Mouse (Mus musculus): ENCODE results near the gene Arsg. TPM values are rescaled to one million over a fixed set of nuclear protein-coding genes. Genes with fewer than 3 reads are reported as not detected.

Arsg gene
- polyA plus RNA-seq, 1 experiment from 2014 or later, result 1.9 TPM

GRCm38 (mm10) chr11:109517816-109518215 lies 44.6 kb downstream of the Arsg start:
- Histone ChIP-seq H3K4me2 (ENCODE audit: low read depth, low read length) (no peak overlapping the region), H3K36me3 (replicated peaks; ENCODE audit: control insufficient read depth, insufficient read depth, low read depth, low read length) (no peaks in the 10 kb centered on the region), H3K4me3 (ENCODE audit: low read depth, low read length) (no peak overlapping the region), H3K27ac (replicated peaks; ENCODE audit: low read depth, low read length) (no peak overlapping the region), H3K9ac (replicated peaks; ENCODE audit: low read length) (no peak overlapping the region), H3K27me3 (ENCODE audit: control insufficient read depth, insufficient read depth, low read length) (no peaks in the 10 kb centered on the region), H3K4me1 (ENCODE audit: control insufficient read depth, insufficient read depth, low read length) (no peaks in the 10 kb centered on the region), H3K9me3 (replicated peaks; ENCODE audit: control insufficient read depth, low read length) (no peaks in the 10 kb centered on the region)
- DNase-seq (ENCODE audit: low spot score), result no peak
- ATAC-seq (replicated peaks; ENCODE audit: insufficient number of reproducible peaks, low FRiP score, low TSS enrichment, low read depth), result no peak
- WGBS, result 85% methylated on average over 3 of the region's 3 CpGs

GRCm38 (mm10) chr11:109520958-109521357 lies 47.8 kb downstream of the Arsg start:
- Histone ChIP-seq H3K9me3 (replicated peaks; ENCODE audit: control insufficient read depth, low read length) (no peaks in the 10 kb centered on the region), H3K27ac (replicated peaks; ENCODE audit: low read depth, low read length) (no peak overlapping the region), H3K9ac (replicated peaks; ENCODE audit: low read length) (no peak overlapping the region), H3K4me3 (ENCODE audit: low read depth, low read length) (no peak overlapping the region), H3K27me3 (ENCODE audit: control insufficient read depth, insufficient read depth, low read length) (no peaks in the 10 kb centered on the region), H3K4me2 (ENCODE audit: low read depth, low read length) (no peak overlapping the region), H3K4me1 (ENCODE audit: control insufficient read depth, insufficient read depth, low read length) (no peaks in the 10 kb centered on the region), H3K36me3 (replicated peaks; ENCODE audit: control insufficient read depth, insufficient read depth, low read depth, low read length) (no peaks in the 10 kb centered on the region)
- 40% methylated on average over 7 of the region's 7 CpGs for WGBS
- ATAC-seq (replicated peaks; ENCODE audit: insufficient number of reproducible peaks, low FRiP score, low TSS enrichment, low read depth), result no peak
- DNase-seq (ENCODE audit: low spot score), result no peak

GRCm38 (mm10) chr11:109524869-109525268 lies 51.7 kb downstream of the Arsg start:
- 86% methylated on average over 5 of the region's 5 CpGs for WGBS
- no peaks in the 10 kb centered on the region for H3K36me3 ChIP-seq (replicated peaks; ENCODE audit: control insufficient read depth, insufficient read depth, low read depth, low read length)
- H3K9me3 ChIP-seq (replicated peaks; ENCODE audit: control insufficient read depth, low read length), result no peaks in the 10 kb centered on the region
- ATAC-seq (replicated peaks; ENCODE audit: insufficient number of reproducible peaks, low FRiP score, low TSS enrichment, low read depth) (no peak), DNase-seq (ENCODE audit: low spot score) (no peak)
- H3K4me1 ChIP-seq (ENCODE audit: control insufficient read depth, insufficient read depth, low read length), result no peaks in the 10 kb centered on the region
- no peak overlapping the region for H3K9ac ChIP-seq (replicated peaks; ENCODE audit: low read length)
- no peak overlapping the region for H3K27ac ChIP-seq (replicated peaks; ENCODE audit: low read depth, low read length)
- no peak overlapping the region for H3K4me2 ChIP-seq (ENCODE audit: low read depth, low read length)
- H3K4me3 ChIP-seq (ENCODE audit: low read depth, low read length), result no peak overlapping the region
- H3K27me3 ChIP-seq (ENCODE audit: control insufficient read depth, insufficient read depth, low read length), result no peaks in the 10 kb centered on the region

GRCm38 (mm10) chr11:109525571-109525970 lies 52.4 kb downstream of the Arsg start:
- no peaks in the 10 kb centered on the region for H3K27me3 ChIP-seq (ENCODE audit: control insufficient read depth, insufficient read depth, low read length)
- WGBS, result 94% methylated on average over 4 of the region's 4 CpGs
- H3K9me3 ChIP-seq (replicated peaks; ENCODE audit: control insufficient read depth, low read length), result no peaks in the 10 kb centered on the region
- no peaks in the 10 kb centered on the region for H3K4me1 ChIP-seq (ENCODE audit: control insufficient read depth, insufficient read depth, low read length)
- ATAC-seq (replicated peaks; ENCODE audit: insufficient number of reproducible peaks, low FRiP score, low TSS enrichment, low read depth) (no peak), DNase-seq (ENCODE audit: low spot score) (no peak)
- no peak overlapping the region for H3K4me2 ChIP-seq (ENCODE audit: low read depth, low read length)
- no peak overlapping the region for H3K9ac ChIP-seq (replicated peaks; ENCODE audit: low read length)
- H3K4me3 ChIP-seq (ENCODE audit: low read depth, low read length), result no peak overlapping the region
- no peak overlapping the region for H3K27ac ChIP-seq (replicated peaks; ENCODE audit: low read depth, low read length)
- H3K36me3 ChIP-seq (replicated peaks; ENCODE audit: control insufficient read depth, insufficient read depth, low read depth, low read length), result no peaks in the 10 kb centered on the region

GRCm38 (mm10) chr11:109530030-109530429 lies 56.9 kb downstream of the Arsg start:
- no peaks in the 10 kb centered on the region for H3K4me1 ChIP-seq (ENCODE audit: control insufficient read depth, insufficient read depth, low read length)
- no peaks in the 10 kb centered on the region for H3K36me3 ChIP-seq (replicated peaks; ENCODE audit: control insufficient read depth, insufficient read depth, low read depth, low read length)
- H3K4me2 ChIP-seq (ENCODE audit: low read depth, low read length), result no peak overlapping the region
- H3K4me3 ChIP-seq (ENCODE audit: low read depth, low read length), result no peak overlapping the region
- ATAC-seq (replicated peaks; ENCODE audit: insufficient number of reproducible peaks, low FRiP score, low TSS enrichment, low read depth) (no peak), DNase-seq (ENCODE audit: low spot score) (no peak)
- 82% methylated on average over 4 of the region's 4 CpGs for WGBS
- no peaks in the 10 kb centered on the region for H3K27me3 ChIP-seq (ENCODE audit: control insufficient read depth, insufficient read depth, low read length)
- H3K27ac ChIP-seq (replicated peaks; ENCODE audit: low read depth, low read length), result no peak overlapping the region
- no peak overlapping the region for H3K9ac ChIP-seq (replicated peaks; ENCODE audit: low read length)
- no peaks in the 10 kb centered on the region for H3K9me3 ChIP-seq (replicated peaks; ENCODE audit: control insufficient read depth, low read length)

- no peak for DNase-seq (ENCODE audit: low spot score)
- no peaks in the 10 kb centered on the region for H3K36me3 ChIP-seq (replicated peaks; ENCODE audit: control insufficient read depth, insufficient read depth, low read depth, low read length)
- no peak overlapping the region for H3K4me3 ChIP-seq (ENCODE audit: low read depth, low read length)
- no peak for ATAC-seq (replicated peaks; ENCODE audit: insufficient number of reproducible peaks, low FRiP score, low TSS enrichment, low read depth)
- H3K9me3 ChIP-seq (replicated peaks; ENCODE audit: control insufficient read depth, low read length), result no peaks in the 10 kb centered on the region
- no peaks in the 10 kb centered on the region for H3K27me3 ChIP-seq (ENCODE audit: control insufficient read depth, insufficient read depth, low read length)
- 85% methylated on average over 6 of the region's 6 CpGs for whole genome bisulfite sequencing
- H3K4me2 ChIP-seq (ENCODE audit: low read depth, low read length), result no peak overlapping the region
- no peak overlapping the region for H3K9ac ChIP-seq (replicated peaks; ENCODE audit: low read length)
- no peaks in the 10 kb centered on the region; the same call in 1 of the 2 replicates for H3K4me1 ChIP-seq (ENCODE audit: control insufficient read depth, insufficient read depth, low read length)
- H3K27ac ChIP-seq (replicated peaks; ENCODE audit: low read depth, low read length), result no peak overlapping the region
Observed at GRCm38 (mm10) chr11:109535966-109536365, 62.8 kb downstream of the Arsg start.

GRCm38 (mm10) chr11:109536939-109537338 lies 63.8 kb downstream of the Arsg start:
- peak; percentile 13 for DNase-seq (ENCODE audit: low spot score)
- 65% methylated on average over 5 of the region's 5 CpGs for WGBS

GRCm38 (mm10) chr11:109539290-109539689 lies 66.1 kb downstream of the Arsg start:
- no peaks in the 10 kb centered on the region for H3K9me3 ChIP-seq (replicated peaks; ENCODE audit: control insufficient read depth, low read length)
- no peaks in the 10 kb centered on the region for H3K36me3 ChIP-seq (replicated peaks; ENCODE audit: control insufficient read depth, insufficient read depth, low read depth, low read length)
- H3K27ac ChIP-seq (replicated peaks; ENCODE audit: low read depth, low read length), result no peak overlapping the region
- no peaks in the 10 kb centered on the region for H3K27me3 ChIP-seq (ENCODE audit: control insufficient read depth, insufficient read depth, low read length)
- WGBS, result 40% methylated on average over 6 of the region's 6 CpGs
- ATAC-seq (replicated peaks; ENCODE audit: insufficient number of reproducible peaks, low FRiP score, low TSS enrichment, low read depth), result no peak
- no peaks in the 10 kb centered on the region; the same call in 1 of the 2 replicates for H3K4me1 ChIP-seq (ENCODE audit: control insufficient read depth, insufficient read depth, low read length)
- no peak overlapping the region for H3K4me3 ChIP-seq (ENCODE audit: low read depth, low read length)
- H3K4me2 ChIP-seq (ENCODE audit: low read depth, low read length), result no peak overlapping the region
- DNase-seq (ENCODE audit: low spot score), result no peak
- H3K9ac ChIP-seq (replicated peaks; ENCODE audit: low read length), result no peak overlapping the region; the same call in 1 of the 2 replicates

More at GRCm38 (mm10) chr11:109536939-109537338, 63.8 kb downstream of the Arsg start:
- Histone ChIP-seq H3K27me3 (ENCODE audit: control insufficient read depth, insufficient read depth, low read length) (no peaks in the 10 kb centered on the region), H3K9me3 (replicated peaks; ENCODE audit: control insufficient read depth, low read length) (no peaks in the 10 kb centered on the region), H3K27ac (replicated peaks; ENCODE audit: low read depth, low read length) (no peak overlapping the region), H3K36me3 (replicated peaks; ENCODE audit: control insufficient read depth, insufficient read depth, low read depth, low read length) (no peaks in the 10 kb centered on the region), H3K4me2 (ENCODE audit: low read depth, low read length) (no peak overlapping the region), H3K4me1 (ENCODE audit: control insufficient read depth, insufficient read depth, low read length) (no peaks in the 10 kb centered on the region; the same call in 1 of the 2 replicates), H3K4me3 (ENCODE audit: low read depth, low read length) (no peak overlapping the region), H3K9ac (replicated peaks; ENCODE audit: low read length) (no peak overlapping the region)
- ATAC-seq (replicated peaks; ENCODE audit: insufficient number of reproducible peaks, low FRiP score, low TSS enrichment, low read depth), result no peak
